Mouse (Mus musculus) megakaryocyte, embryonic 14.5 days (primary cell): ENCODE measurements around the gene Ptpn1. TPM values are rescaled to one million over a fixed set of nuclear protein-coding genes. Genes with fewer than 3 reads are reported as not detected.
A peak's percentile ranks its signal among the peaks of the same experiment; 100 is the strongest.

Experiments
- H3K27me3 ChIP-seq: replicated peaks from 2 replicates; pipeline ENCODE3; 2012; ENCODE audit warnings: inconsistent platforms
- H3K36me3 ChIP-seq: replicated peaks from 2 replicates; pipeline ENCODE3; 2012; ENCODE audit warnings: low read length, inconsistent platforms, mixed read lengths
- H3K4me1 ChIP-seq: 2 replicates; pipeline ENCODE4 v1.6.1; 2012; ENCODE audit warnings: inconsistent platforms
- H3K4me3 ChIP-seq: replicated peaks from 2 replicates; pipeline ENCODE3; 2012; ENCODE audit warnings: moderate library complexity, mild to moderate bottlenecking, inconsistent platforms
- H3K9me3 ChIP-seq: 2 replicates; pipeline ENCODE4 v1.6.1; 2012; ENCODE audit warnings: inconsistent platforms
- FLI1 ChIP-seq: IDR thresholded peaks from 2 replicates; pipeline ENCODE4 v1.6.1; 2012; ENCODE audit warnings: low read length, inconsistent platforms, mixed read lengths
- GATA1 ChIP-seq: IDR thresholded peaks from 3 replicates; pipeline ENCODE4 v1.6.1; 2012; ENCODE audit warnings: mixed read lengths, low read length, inconsistent platforms, borderline replicate concordance
- polyA plus RNA-seq: library from polyadenylated mRNA; stranded (reverse); fragments of >175 nt; gene quantifications from 2 replicates; pipeline ENCODE4 v1.2.3, GENCODE M21; 2012; ENCODE audit warnings: low replicate concordance; ENCODE audit not compliant: insufficient read depth

The Ptpn1 gene
- polyA plus RNA-seq, 1 experiment = 120 TPM

- no peak for TF ChIP-seq FLI1
- TF ChIP-seq GATA1 = no peak
- Histone ChIP-seq H3K36me3 (no peaks in the 10 kb centered on the region), H3K4me3 (peak overlapping the region; percentile 26), H3K27me3 (peaks cover 25% of the 10 kb centered on the region), H3K4me1 (peaks cover 84% of the 10 kb centered on the region), H3K9me3 (no peaks in the 10 kb centered on the region)
Measured at GRCm38 (mm10) chr2:167920041-167920440, 11.8 kb upstream of the Ptpn1 start.

GRCm38 (mm10) chr2:167920960-167921495, 10.8 kb upstream of the Ptpn1 start:
- Histone ChIP-seq H3K27me3 (peaks cover 25% of the 10 kb centered on the region), H3K36me3 (no peaks in the 10 kb centered on the region), H3K9me3 (no peaks in the 10 kb centered on the region), H3K4me1 (peaks cover 87% of the 10 kb centered on the region), H3K4me3 (no peak overlapping the region)
- no peak for TF ChIP-seq GATA1
- no peak for TF ChIP-seq FLI1

- Histone ChIP-seq H3K4me1 (peaks cover 88% of the 10 kb centered on the region), H3K27me3 (peaks cover 23% of the 10 kb centered on the region), H3K36me3 (no peaks in the 10 kb centered on the region), H3K4me3 (no peak overlapping the region), H3K9me3 (no peaks in the 10 kb centered on the region)
- no peak for TF ChIP-seq GATA1
- no peak for TF ChIP-seq FLI1
Measured at GRCm38 (mm10) chr2:167921823-167922222, 10.0 kb upstream of the Ptpn1 start.

GRCm38 (mm10) chr2:167924011-167924410, 7.8 kb upstream of the Ptpn1 start:
- no peak for TF ChIP-seq FLI1
- no peak for TF ChIP-seq GATA1
- H3K36me3 ChIP-seq = no peaks in the 10 kb centered on the region
- peaks cover 96% of the 10 kb centered on the region for H3K4me1 ChIP-seq
- no peak overlapping the region for H3K4me3 ChIP-seq
- no peaks in the 10 kb centered on the region for H3K9me3 ChIP-seq
- H3K27me3 ChIP-seq = peaks cover 10% of the 10 kb centered on the region

GRCm38 (mm10) chr2:167924803-167925604, 6.9 kb upstream of the Ptpn1 start:
- Histone ChIP-seq H3K4me1 (peaks cover 97% of the 10 kb centered on the region), H3K27me3 (peaks cover 10% of the 10 kb centered on the region), H3K36me3 (no peaks in the 10 kb centered on the region), H3K4me3 (peak overlapping the region; percentile 90), H3K9me3 (no peaks in the 10 kb centered on the region)
- TF ChIP-seq GATA1 (no peak), FLI1 (no peak)

GRCm38 (mm10) chr2:167925841-167926800, 5.7 kb upstream of the Ptpn1 start:
- H3K27me3 ChIP-seq = peaks cover 4% of the 10 kb centered on the region
- H3K4me3 ChIP-seq = peak overlapping the region; percentile 78
- H3K36me3 ChIP-seq = no peaks in the 10 kb centered on the region
- peaks cover 97% of the 10 kb centered on the region for H3K4me1 ChIP-seq
- no peak for TF ChIP-seq GATA1
- no peak for TF ChIP-seq FLI1
- no peaks in the 10 kb centered on the region for H3K9me3 ChIP-seq

- H3K4me3 ChIP-seq = peak overlapping the region; percentile 75
- H3K4me1 ChIP-seq = peaks cover 88% of the 10 kb centered on the region
- no peaks in the 10 kb centered on the region for H3K36me3 ChIP-seq
- no peaks in the 10 kb centered on the region for H3K27me3 ChIP-seq
- no peak for TF ChIP-seq GATA1
- no peak for TF ChIP-seq FLI1
- H3K9me3 ChIP-seq = no peaks in the 10 kb centered on the region
Measured at GRCm38 (mm10) chr2:167928002-167928526, 3.8 kb upstream of the Ptpn1 start.

GRCm38 (mm10) chr2:167928972-167929371, 2.9 kb upstream of the Ptpn1 start:
- Histone ChIP-seq H3K4me1 (peaks cover 85% of the 10 kb centered on the region), H3K9me3 (no peaks in the 10 kb centered on the region), H3K27me3 (no peaks in the 10 kb centered on the region), H3K36me3 (no peaks in the 10 kb centered on the region), H3K4me3 (no peak overlapping the region)
- TF ChIP-seq GATA1 (no peak), FLI1 (no peak)

- Histone ChIP-seq H3K27me3 (no peaks in the 10 kb centered on the region), H3K9me3 (no peaks in the 10 kb centered on the region), H3K4me1 (peaks cover 84% of the 10 kb centered on the region), H3K4me3 (no peak overlapping the region), H3K36me3 (peaks cover 10% of the 10 kb centered on the region)
- TF ChIP-seq FLI1 (no peak), GATA1 (no peak)
Measured at GRCm38 (mm10) chr2:167930975-167931374, 882 bp upstream of the Ptpn1 start.
